Mouse (Mus musculus) lung, adult 2 months (tissue): ENCODE results near the gene Sin3a.

Experiments
- CTCF ChIP-seq: fragments of 200-500 bp; IDR thresholded peaks from 2 replicates; pipeline ENCODE4 v1.5.1; 2011; ENCODE audit warnings: mild to moderate bottlenecking, low read length, control low read depth; ENCODE audit not compliant: insufficient read depth
- POLR2A ChIP-seq: fragments of 200-500 bp; IDR thresholded peaks from 2 replicates; pipeline ENCODE4 v1.6.1; 2011; ENCODE audit warnings: low read depth, mild to moderate bottlenecking, control low read depth, low read length, borderline replicate concordance; ENCODE audit errors: extremely low read depth

- no peak for TF ChIP-seq POLR2A
- peak; percentile 16; the same call in 1 of the 2 replicates for TF ChIP-seq CTCF
Observed at GRCm38 (mm10) chr9:57056237-57056636, 15.6 kb upstream of the Sin3a start.
